Mouse (Mus musculus) cerebellum, adult 18-20 months (tissue): ENCODE data around the gene Ddx19b.
"Not testable (repeated sequence)": the region's sequence is repeated elsewhere in the genome, so short reads cannot be mapped to it uniquely, and the experiment has no call there.

Experiments
- DNase-seq, 2 experiments: peaks; one replicate each; pipeline ENCODE4 v3.0.0; 2021

The Ddx19b gene

DNA sequence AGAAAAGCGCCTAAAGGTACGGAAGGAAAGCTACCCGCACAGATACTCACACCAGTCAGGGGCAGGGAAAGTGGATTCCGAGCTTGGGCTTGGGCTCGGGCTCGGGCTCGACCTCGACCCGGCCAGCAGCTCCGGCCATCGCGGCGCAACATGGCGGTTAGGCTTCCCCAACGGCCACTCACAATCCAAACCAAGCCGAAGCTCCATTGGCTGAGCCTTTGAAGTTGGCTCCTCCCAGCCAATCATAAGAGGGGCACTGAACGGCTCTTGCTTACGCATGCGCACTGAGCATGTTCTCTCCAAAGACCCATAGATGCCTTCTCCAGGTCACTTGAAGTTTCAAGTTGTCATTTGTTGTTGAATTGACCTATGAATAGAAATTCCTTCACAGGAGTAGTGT, at the start of gene Ddx19b:
Ddx19b (minus strand) TSS at position 180 of the 400 bp plus-strand sequence.
- no peak for DNase-seq

DNA sequence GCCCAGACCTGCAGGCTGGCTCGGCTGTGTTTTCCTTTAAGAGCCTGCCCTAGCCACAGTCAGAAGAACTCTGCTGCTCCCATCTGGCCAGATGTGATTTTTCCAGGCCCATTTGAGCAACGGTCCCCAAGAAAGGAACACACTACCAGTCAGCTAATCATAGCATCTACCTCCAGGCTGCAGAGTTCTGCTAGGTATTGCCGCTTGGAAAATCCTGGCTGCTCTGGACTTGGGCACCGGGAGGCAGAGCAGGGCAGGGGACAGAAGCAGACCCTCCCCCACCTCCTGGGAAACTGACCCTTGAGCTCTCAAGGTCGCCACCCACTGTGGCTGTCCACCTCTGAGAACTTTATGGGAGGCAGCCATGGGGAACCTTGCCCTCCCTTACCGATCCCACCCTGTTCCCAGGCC, 48.3 kb upstream of the Ddx19b start:
- no peak for DNase-seq

DNA sequence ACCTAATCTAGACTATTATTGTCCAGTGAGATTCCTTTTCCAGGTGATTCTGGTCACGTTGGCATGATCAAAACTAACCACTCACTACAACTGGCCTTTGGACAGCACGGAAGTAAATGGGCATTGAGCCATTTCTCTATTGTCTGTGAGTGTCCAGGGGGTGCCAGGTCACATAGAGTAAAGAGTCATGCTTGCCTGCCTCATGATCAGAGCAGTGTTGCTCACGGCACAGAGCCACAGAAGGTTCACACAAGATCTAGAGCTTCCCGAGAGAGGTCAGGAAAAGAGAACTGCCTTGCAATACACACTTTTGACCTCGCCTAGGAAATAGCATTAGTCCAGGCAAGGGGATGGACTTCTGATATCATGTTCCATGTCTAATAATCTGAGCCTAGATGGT, 47.9 kb upstream of the Ddx19b start:
- DNase-seq = no peak

GRCm38 (mm10) chr8:111075926-111076325, 44.4 kb upstream of the Ddx19b start:
- no peak for DNase-seq

- DNase-seq = not testable (repeated sequence)
Measured at GRCm38 (mm10) chr8:111068660-111069059, 37.1 kb upstream of the Ddx19b start.

GRCm38 (mm10) chr8:111067439-111067838, 35.9 kb upstream of the Ddx19b start:
- DNase-seq = no peak

DNA sequence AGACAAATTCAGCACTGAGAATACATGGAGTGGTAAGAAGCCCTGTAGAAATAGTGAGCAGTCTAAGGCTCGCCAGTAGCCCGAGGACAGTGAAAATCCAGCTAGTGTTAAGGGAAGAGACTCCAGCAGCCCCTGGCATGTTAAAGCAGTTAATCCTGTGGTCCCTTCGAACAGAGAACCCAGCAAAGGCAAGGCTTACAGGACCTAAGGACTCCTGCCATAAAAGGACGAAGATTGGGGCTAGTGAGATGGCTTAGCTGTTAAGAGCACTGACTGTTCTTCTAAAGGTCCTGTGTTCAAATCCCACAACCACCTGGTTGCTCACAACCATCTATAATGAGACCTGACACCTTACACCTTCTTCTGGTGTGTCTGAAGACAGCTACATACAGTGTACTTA, 34.8 kb upstream of the Ddx19b start:
- no peak for DNase-seq

GRCm38 (mm10) chr8:111062893-111063292, 31.3 kb upstream of the Ddx19b start:
- DNase-seq = no peak

GRCm38 (mm10) chr8:111062072-111062757, 30.7 kb upstream of the Ddx19b start:
- peak; percentile 88 to 95 for DNase-seq

- DNase-seq = peak in 1 of 2 experiments; percentile 13
Measured at GRCm38 (mm10) chr8:111061688-111062071, 30.1 kb upstream of the Ddx19b start.

DNA sequence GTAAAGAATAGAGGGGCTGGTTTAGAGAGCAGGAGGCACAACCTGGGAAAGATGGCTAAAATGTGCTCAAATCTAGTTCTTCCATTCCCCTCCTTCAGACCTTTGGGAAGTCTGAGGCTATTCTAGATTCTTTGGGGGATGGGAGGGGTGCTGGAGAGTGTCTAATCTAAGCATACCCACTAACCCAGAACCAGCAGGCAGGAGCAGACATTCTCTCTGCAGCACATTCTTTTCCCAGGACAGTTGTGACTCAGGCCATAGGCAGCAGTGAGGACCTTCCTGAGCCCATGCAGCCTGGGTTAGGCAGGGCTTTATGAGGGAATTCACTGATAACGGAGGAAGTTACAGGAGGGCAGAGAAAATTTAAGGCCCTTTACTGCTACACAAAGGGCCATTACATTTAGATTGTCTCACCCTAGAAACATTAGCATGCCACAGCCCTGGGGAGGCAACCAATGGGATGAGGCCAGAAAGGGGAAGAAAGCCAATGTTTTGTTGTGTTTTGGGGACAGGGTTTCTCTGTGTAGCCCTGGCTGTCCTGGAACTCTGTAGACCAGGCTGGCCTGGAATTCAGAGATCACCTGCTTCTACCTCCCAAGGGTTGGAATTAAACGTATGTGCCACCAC, 27.5 kb upstream of the Ddx19b start:
- DNase-seq = no peak

GRCm38 (mm10) chr8:111056691-111057293, 25.2 kb upstream of the Ddx19b start:
- DNase-seq = peak; percentile 41 to 63

GRCm38 (mm10) chr8:111056158-111056663, 24.7 kb upstream of the Ddx19b start, which contains the start of gene Exosc6:
Gene Exosc6, plus strand, starts transcription at chr8:111056339.
- DNase-seq = peak; percentile 86 to 96

GRCm38 (mm10) chr8:111055661-111056060, 24.1 kb upstream of the Ddx19b start:
- no peak for DNase-seq

- no peak for DNase-seq
Measured at GRCm38 (mm10) chr8:111055031-111055634, 23.6 kb upstream of the Ddx19b start.

- DNase-seq = no peak
Measured at GRCm38 (mm10) chr8:111053827-111054518, 22.4 kb upstream of the Ddx19b start.

DNA sequence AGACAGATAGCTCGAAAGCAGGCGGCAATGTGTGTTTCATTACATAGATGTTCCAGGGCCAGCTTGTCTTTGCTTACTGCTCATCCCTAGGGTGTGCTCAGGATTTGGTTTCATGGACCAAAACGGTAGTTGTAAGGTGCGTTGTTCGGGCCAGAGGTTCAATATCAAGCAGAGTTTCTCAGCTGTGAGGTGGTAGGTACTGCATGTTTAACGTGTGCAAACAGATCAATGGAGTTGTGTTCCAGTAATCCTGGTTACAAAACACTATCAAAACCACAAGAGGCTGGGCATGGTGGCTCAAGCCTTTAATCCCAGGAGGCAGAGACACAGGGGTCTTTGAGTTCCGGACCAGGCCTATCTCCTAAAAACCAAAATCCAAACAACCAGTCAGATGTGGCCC, 17.6 kb upstream of the Ddx19b start:
- DNase-seq = no peak

GRCm38 (mm10) chr8:111048694-111049093, 17.1 kb upstream of the Ddx19b start:
- DNase-seq = no peak

DNA sequence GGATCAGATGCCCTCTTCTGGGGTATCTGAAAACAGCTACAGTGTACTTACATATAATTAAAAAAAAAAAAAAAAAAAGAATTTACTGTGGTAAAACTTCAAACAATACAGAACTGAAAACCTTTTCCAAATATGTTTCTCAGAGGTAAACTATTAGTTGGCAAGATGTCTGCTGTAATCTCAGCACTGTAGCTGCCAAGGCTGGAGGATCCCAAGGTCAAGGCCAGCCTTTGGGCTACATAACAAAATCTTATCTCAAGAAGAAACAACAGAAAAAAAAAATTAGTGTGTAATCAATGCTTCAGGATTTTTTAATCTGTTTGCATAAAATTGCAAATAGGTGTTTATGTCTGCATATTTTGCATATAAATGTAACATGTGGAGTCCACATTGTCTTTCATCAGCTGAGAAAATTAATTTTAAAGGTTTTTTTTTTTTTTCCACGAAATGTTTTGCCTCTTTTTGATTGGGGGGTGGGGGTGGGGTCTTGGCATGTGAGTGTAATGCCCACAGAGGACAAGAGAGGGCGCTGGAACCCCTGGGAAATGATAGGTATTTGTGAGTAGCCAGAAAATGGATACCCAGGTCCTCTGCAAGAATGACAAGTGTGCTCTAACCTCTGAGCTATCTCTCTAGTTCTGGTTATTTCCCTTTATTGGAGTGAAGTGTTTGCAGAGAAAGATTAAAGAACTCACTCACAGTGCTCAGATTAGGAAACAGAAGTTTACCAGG, 12.6 kb upstream of the Ddx19b start:
- no peak for DNase-seq

- DNase-seq = no peak
Measured at GRCm38 (mm10) chr8:111042546-111042945, 11.0 kb upstream of the Ddx19b start.

GRCm38 (mm10) chr8:111036591-111036990, 5.0 kb upstream of the Ddx19b start:
- DNase-seq = no peak

DNA sequence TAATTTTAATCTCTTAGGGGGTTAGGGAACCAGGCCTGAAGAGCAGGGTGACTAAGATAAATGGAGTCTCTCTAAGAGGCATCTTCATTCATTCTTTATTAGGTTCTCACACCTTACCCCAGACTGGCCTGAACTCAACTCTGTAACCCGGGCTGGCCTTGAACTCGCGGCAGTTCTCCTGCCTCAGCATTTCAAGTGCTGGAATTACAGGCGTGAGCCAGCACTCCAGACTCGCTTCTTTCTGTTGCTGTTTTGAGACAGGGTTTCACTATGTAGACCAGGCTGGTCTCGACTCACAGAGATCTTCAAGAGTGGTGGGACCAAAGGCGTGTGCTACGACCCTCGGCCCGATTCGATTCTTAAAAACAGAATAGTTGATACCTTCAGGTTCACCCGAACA, 2.7 kb upstream of the Ddx19b start:
- DNase-seq = peak; percentile 19 to 53
